Mouse (Mus musculus): ENCODE measurements around the gene Btnl1. TPM values are rescaled to one million over a fixed set of nuclear protein-coding genes. Genes with fewer than 3 reads are reported as not detected.
A peak's percentile ranks its signal among the peaks of the same experiment; 100 is the strongest.

Btnl1 gene
- total RNA-seq (2021), result not detected

DNA sequence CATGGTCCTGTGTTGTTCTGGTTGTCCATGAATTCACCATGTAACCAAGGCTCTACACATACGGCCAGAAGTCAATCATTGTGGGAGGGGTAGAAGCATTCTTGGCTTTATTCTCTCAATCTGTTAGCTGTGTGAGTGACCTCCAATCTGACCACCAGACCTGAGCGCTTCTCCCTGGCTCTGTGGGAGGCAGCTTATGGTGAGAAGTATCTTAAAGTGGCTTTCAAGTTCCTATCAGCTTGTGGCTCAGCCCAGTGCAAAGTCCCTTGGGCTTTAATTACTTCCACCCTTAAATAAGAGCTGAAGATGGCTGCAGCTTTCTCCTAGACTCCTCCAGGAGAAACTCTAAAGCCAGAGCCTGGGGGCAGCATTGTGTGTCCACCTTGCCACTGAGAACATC, at the start of gene Btnl1:
TSS of gene Btnl1 (plus strand) at position 286 of the 400 bp plus-strand sequence.
- intact Hi-C loops (cut with DNase I), result no loop called here
- DNase-seq (ENCODE audit: low spot score in 2 of 2), result no peak

DNA sequence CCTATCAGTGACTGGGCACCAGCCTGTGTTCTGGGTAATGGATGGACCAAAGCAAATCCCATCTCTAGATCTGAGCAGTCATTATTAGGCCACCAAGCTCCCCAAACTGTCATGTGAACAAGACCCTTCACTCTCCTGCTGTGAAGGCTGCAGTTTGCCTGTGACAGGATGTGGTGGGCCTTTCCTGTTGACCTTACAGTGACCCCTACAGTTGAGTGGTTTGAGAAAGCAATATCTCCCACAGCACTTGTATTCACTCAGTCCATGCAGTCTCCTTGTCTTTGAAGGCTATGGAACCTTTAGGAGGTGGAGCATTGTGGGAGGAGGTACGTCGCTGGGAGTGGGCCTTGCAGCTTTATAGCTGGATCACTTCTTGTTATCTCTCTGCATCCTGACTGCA, 47.1 kb upstream of the Btnl1 start:
- no peak for DNase-seq (ENCODE audit: low spot score in 2 of 2)

DNA sequence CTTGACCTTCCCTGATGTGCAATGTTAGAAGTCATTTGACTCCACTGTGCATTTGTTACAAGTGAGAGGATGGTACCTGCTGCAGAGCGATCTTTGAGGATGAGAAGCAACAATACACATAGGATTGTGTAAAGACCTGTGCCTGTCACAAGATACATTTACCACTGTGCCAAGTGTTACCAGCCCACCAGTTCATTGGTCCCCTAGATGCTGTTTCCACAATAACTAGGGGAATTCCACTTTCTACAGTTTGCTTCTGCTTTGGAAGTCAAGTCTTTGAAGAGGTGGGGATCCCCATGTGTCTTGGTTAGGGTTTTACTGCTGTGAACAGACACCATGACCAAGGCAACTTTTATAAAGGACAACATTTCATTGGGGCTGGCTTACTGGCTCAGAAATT, 45.7 kb upstream of the Btnl1 start:
- intact Hi-C loops (cut with DNase I), result no loop called here
- no peak for DNase-seq (ENCODE audit: low spot score in 2 of 2)

More for the DNA sequence above, 47.1 kb upstream of the Btnl1 start:
- intact Hi-C loops (cut with DNase I), result no loop called here

DNA sequence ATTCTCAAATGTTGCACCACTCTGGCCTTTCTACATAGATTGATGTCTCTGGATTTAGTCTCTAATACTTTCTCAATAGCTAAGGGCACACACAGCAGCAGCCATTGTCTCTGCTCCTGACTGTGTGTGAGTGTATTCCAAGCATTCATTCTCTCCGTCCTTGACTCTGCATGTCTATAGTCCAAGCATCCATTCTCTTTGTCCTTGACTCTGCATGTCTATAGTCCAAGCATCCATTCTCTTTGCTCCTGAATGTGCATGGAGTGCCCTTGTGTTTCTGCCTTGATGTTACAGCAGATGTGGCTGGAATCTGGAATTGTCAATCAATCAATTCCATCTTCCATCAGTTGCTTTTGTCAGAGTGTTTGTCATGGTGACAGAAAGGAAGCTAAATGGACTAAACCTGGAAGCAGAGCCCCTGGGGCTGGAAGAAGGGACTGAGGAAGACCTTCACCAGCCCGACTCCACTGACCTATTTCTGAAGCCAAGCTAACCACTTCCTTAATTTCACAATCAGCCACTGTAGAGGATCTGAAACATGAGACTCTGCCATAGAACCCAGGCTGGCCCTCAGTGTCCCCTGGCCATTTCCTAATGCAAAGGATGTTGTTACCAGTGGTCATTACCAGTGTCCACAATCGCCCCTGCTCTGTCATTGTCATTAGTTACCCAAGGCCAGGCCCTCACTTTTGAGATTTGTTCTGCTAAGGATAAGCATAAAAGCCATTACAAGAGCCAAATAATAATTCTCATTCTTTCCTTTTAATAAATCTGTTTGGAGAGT, 36.1 kb upstream of the Btnl1 start:
- peak in 1 of 2 experiments; percentile 8 for DNase-seq (ENCODE audit: low spot score in 2 of 2)
- intact Hi-C loops (cut with DNase I), result no loop called here

DNA sequence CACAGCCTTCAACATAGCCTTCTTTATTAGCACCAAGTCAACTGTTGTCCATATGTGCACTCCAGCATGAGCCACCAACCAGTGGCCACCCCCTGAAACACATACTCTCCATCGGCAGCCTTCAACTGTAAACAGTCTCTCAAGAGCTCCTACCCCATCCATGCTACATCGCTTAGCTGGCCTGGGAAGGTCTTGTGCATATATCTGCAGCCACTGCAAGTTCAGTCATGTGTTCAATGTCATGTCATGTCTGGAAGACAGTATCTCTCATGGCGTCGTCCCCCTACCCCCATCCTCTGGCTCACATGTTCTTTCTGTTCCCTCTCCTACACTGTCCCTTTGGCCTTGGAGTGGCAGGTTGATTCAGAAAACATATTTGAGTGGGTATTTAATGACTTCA, 32.0 kb upstream of the Btnl1 start:
- intact Hi-C loops (cut with DNase I), result no loop called here

DNA sequence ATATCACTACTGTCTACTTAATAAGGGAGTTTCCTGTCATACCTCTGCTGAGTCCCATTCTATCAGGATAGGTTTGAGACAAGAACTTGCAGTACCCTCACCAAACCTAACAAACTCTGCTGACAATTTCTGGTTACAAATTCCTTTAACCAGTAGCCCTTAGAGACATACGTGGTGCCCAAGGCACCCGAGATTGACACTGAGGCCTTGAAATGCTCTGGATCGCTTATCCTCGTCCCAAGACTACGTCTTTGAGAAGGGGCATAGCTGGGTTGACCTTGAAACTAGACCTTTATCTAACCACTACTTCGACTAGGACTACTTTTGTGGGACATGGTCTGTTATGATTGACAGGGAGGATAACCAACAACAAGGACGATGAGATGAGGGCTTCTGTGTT, 31.4 kb upstream of the Btnl1 start:
- intact Hi-C loops (cut with DNase I), result no loop called here
- DNase-seq (ENCODE audit: low spot score in 2 of 2), result no peak

More for the DNA sequence above, 32.0 kb upstream of the Btnl1 start:
- no peak for DNase-seq (ENCODE audit: low spot score in 2 of 2)

DNA sequence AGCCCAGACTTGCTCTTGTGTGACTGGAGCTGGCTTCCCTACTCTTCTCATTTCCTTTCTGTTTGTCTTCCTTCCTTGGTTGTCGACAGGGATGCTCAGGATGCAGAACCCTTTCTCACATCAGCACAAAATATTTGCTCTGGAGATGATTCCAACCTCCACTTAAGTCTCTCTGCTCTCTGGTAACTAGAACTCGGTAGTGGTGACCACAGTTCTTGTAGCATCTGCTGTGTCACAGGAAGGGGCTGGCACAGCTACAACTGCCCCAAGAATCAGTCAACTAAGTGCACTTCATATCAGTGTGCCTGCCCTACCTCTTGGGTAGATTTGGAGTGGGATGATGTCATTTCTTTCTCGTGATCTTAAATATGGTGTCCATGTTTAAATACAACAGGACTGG, 30.9 kb upstream of the Btnl1 start:
- DNase-seq (ENCODE audit: low spot score in 2 of 2), result no peak
- intact Hi-C loops (cut with DNase I), result no loop called here

DNA sequence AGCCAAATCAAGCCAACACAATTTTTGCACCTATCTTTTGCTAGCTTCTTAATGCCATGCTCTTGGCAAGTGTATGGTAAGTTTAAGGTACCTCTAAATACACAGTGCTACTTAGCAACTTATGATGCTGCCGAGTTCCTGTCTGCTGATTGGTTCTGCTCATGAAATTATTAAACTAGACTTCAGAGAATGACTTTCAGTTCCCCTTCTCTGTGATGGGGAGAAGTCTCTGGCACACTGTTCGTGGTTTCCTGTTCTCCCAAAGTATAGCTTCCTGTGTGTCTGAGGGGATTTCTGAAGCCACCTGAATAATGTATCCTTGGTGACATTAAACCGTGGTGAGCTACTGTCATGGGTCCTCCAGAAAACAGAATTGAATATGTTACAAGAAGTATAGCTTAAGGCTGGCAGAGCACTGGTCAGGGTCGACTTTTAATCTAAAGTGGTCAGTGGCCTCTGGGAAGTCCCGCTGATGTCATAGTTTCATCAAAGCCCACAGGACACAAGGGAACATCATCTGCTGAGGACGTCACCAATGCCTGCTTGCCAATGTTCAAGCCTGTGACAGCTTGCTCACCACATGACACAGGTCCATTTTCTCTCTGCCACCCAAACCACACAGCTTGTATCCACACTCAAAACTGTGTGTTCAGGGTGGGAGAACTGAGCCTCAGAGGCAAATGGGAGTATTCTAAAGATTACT, 29.2 kb upstream of the Btnl1 start:
- peak; percentile 48 to 63 for DNase-seq (ENCODE audit: low spot score in 2 of 2)
- intact Hi-C loops (cut with DNase I), result no loop called here

DNA sequence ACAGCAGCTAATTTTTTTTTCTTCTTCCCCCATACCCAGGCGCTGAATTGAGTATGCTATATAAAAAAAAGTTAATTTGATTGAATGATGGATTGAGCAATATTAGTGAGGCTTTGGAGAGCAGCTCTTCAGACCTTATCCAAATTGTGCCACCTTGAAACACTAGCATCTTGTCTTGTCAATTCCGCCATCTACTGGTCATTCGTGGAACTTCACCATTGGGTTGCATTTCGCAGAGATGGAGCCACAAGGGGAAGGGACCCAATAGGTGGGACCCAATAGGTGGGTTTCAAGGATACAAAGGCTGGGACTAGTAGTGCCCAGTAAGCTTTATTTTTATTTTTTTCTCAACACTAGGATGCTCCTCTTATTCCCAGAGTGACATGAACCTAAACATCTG, 27.5 kb upstream of the Btnl1 start:
- DNase-seq (ENCODE audit: low spot score in 2 of 2), result peak; percentile 73 to 77
- intact Hi-C loops (cut with DNase I), result loop anchor here (1.0 kb wide), 1 partner anchor 99 kb away; no protein-coding TSS in a partner anchor

DNA sequence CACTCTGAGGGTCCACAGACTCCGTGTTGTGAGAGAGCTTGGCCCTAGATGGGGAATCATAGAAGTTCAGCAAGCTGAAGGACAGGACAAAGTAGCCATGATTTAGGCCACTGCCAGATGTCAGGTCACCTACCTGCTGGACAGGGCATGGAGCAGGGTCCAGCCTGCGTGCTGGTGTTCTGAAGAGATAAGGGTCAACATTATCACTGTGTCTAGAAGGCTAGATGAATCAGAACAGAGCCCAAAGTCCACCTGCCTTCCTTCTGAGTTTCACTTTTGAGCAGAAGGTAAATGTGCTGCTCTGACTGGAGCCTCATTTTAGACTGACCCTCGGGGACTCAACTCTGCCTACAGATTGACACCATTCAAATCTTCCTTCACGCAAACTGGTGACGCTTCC, 22.4 kb upstream of the Btnl1 start, which contains the start of gene Btnl2:
TSS of gene Btnl2 (plus strand) at position 284 of the 400 bp plus-strand sequence.
- intact Hi-C loops (cut with DNase I), result loop anchor here (5.0 kb wide), 1 partner anchor 182 kb away; no protein-coding TSS in a partner anchor
- no peak for DNase-seq (ENCODE audit: low spot score in 2 of 2)

DNA sequence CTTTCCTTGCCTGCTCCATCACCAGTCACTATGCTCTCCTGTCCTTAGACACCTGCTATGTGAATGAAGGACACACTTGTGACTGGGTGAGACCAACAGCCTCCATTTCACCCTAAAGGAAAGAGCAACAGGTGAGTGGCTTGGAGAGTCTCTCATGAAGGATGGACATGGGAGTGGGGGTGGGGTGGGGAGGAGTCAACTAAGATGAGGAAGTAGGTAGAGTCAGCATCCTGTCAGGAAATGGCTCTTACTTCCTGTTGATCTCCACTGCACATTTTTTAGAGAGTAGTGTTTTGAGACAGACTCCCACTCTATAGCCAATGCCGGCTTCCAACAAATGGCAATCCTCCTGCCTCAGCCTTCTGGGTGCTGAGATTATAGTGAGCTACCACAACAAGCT, 22.0 kb upstream of the Btnl1 start:
- DNase-seq (ENCODE audit: low spot score in 2 of 2), result no peak

DNA sequence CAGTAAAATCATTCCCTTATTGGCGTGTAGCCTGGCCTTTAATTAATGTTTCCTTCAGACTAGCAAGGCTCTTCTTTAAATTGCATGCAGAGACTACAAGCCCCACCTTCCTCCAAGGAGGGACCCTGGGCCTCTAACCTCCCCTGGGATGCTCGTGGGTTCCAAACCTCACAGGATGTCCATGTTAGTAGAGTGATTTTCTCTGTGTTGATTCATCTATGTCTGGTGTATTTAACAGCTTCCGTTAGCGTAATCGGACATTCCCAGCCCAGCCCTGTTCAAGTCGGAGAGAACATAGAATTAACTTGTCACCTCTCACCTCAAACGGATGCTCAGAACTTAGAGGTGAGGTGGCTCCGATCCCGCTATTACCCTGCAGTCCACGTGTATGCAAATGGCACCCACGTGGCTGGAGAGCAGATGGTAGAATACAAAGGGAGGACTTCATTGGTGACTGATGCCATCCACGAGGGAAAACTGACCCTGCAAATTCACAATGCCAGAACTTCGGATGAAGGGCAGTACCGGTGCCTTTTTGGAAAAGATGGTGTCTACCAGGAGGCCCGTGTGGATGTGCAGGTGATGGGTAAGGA, 13.9 kb upstream of the Btnl1 start:
- intact Hi-C loops (cut with DNase I), result no loop called here
- no peak for DNase-seq (ENCODE audit: low spot score in 2 of 2)

More for the DNA sequence above, 22.0 kb upstream of the Btnl1 start:
- intact Hi-C loops (cut with DNase I), result loop anchor here (5.0 kb wide), 1 partner anchor 183 kb away; no protein-coding TSS in a partner anchor

DNA sequence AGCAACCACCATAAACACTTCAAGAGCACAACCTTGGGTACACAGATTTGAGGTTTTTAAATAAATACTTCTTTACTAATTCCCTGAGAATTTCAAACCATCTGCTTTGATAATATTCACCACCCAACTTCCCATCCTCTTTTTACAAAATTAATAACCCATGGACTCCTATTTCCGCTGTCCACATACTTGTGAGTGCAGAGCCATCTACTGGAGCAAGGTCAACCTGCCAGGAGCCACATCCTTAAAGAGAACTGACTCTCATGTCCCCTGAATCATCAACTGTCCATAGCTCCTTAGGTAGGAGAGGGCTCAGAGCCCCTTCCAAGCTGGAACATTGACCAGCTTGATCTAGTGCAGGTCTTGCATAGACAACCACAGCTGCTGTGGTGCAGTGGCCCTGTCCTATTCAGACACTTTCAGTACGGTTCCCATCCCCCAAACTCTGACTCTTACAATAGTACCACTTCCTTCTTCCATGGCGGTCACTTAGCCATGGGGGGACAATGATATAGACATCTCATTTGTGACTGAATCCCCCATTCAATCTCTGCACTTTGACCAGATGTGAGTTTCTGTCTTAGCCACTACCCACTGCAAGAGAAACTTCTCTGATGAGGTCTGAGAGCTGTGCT, 13.1 kb upstream of the Btnl1 start:
- no peak for DNase-seq (ENCODE audit: low spot score in 2 of 2)
- intact Hi-C loops (cut with DNase I), result no loop called here

DNA sequence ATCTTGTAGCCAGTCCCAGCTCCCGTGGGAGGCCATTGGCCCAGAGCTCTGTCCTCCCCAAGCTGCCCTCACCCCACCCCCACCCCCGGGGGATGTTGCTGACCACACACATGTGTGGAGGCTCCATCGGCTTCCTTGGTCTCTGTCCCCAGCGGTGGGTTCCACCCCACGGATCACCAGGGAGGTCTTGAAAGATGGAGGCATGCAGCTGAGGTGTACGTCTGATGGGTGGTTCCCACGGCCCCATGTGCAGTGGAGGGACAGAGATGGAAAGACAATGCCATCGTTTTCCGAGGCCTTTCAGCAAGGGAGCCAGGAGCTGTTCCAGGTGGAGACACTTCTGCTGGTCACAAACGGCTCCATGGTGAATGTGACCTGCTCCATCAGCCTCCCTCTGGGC, 11.9 kb upstream of the Btnl1 start:
- no peak for DNase-seq (ENCODE audit: low spot score in 2 of 2)
- intact Hi-C loops (cut with DNase I), result no loop called here

DNA sequence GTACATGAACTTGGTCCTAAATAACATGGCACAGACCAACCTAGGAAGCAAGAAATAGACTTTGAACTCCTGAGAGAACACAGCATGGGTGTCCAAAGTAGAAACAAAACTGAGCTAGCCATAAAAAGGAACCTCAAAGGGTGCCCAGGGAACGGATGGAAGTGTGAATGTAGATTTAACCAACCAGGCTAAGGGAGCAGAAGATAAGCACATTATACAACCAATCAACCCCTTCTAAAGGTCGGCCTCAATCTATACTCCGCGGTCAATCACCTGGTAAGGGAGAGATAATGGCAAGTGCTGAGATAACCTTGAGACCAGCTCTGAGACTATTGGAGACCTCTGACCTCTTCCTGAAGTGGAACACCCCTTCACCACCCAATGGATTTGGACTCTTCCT, 6.4 kb upstream of the Btnl1 start:
- intact Hi-C loops (cut with DNase I), result loop anchor here (5.0 kb wide), 1 partner anchor 107 kb away; the partner anchor contains the start of gene Btnl4
- no peak for DNase-seq (ENCODE audit: low spot score in 2 of 2)

DNA sequence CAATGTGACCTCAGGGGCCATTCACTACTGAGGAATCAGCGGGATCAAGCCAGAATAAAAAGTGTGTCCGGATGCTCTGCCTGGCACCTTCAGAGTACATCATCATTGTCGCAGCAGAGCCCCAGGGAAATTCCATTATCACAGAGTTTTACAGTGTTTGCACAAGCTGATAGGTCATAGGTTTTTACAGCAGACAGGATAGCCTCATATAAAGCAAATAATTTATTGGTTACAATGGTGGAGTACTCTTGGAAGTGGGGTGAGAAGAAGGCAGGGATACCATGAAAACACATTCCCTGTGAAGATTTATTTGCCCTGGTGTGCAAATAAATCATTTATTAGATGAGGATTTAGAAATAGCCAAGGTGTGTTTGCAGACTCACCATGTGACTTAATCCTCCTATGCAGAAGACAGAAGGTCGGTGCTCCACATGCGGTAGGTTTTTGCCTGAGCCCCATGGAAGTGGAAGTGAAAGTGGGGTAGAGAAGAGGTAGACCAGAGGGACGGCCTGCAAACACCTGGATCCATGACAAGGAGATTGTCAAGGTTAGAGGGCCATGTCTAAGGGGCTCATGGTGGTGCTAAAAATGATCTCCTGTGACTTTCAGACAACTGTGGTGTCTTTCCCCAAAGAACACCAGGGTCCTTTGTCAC, 3.8 kb upstream of the Btnl1 start:
- intact Hi-C loops (cut with DNase I), result loop anchor here (5.0 kb wide), 1 partner anchor 104 kb away; the partner anchor contains the start of gene Btnl4
- no peak for DNase-seq (ENCODE audit: low spot score in 2 of 2)

DNA sequence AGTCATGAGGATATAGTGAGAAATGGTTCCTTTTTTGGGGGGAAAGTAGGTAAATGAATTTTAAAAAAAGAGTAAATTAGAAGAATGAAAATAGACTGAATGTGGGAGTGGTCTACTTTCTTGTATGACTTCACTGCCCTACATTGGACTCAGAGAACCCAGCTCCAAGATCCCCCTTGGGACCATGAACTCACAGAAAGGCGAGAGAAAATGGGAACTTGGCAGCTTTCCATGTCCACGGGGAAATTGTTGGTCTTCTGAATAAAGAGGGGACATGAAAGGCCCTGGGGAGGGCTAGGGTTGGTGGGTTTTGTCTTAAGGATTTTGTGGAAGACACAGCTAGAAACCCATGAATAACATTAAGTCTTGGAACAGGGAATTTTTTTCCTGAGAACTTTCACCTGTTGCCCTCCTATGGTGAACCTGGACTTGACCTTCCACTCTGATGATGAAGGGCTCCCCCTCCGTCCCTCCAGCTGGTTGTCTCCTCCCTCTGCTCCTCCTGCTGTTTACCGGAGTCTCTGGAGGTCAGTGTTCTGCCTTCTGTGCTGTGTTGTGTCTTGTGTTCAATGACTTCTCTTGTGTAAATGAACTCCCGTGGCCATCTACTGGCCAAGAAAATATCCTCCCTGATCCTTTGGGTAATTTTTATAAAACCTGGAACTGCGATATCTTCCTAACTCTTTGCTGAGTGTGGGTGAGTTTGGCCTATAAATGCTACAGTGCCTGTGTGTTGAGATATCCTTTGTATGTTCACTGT, 698 bp downstream of the Btnl1 start:
- no peak for DNase-seq (ENCODE audit: low spot score in 2 of 2)
- intact Hi-C loops (cut with DNase I), result no loop called here

DNA sequence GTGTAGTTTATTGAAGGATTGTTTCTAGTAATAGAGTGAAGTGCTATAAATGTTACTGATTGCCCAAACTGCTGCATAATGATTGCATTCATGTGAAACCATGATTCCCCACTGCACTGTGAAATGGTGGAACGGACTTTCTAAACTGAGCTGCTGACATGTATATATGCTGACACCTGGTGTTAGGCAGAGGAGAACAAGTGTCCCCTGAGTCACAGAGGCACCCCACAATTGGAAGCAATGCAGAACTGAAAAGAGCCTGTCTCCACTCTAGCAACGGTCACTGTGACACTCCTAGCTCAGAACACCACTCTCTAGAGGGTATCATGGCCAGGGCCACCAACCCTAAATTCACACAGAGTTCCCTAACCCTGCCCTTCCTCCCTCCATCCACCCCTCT, 1.8 kb downstream of the Btnl1 start:
- intact Hi-C loops (cut with DNase I), result no loop called here

DNA sequence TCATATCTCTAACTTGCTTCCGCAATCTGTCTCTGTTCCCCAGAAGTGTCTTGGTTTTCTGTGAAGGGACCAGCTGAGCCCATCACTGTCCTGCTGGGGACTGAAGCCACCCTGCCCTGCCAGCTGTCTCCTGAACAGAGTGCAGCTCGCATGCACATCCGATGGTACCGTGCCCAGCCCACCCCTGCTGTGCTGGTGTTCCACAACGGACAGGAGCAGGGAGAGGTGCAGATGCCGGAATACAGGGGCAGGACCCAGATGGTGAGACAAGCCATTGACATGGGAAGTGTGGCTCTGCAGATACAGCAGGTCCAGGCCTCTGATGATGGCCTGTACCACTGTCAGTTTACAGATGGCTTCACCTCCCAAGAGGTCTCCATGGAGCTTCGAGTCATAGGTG, 2.5 kb downstream of the Btnl1 start:
- DNase-seq (ENCODE audit: low spot score in 2 of 2), result no peak
- intact Hi-C loops (cut with DNase I), result no loop called here

More for the DNA sequence above, 1.8 kb downstream of the Btnl1 start:
- no peak for DNase-seq (ENCODE audit: low spot score in 2 of 2)

All from left cerebral cortex, postnatal 25 days (tissue).